Mouse (Mus musculus): ENCODE measurements around the gene Muc13. TPM values are rescaled to one million over a fixed set of nuclear protein-coding genes. Genes with fewer than 3 reads are reported as not detected.

Gene Muc13
- polyA plus RNA-seq, 1 experiment from 2014 or later, result 37.0 TPM

- H3K4me1 ChIP-seq (ENCODE audit: control insufficient read depth, insufficient read depth, low read length), result peaks cover 4% of the 10 kb centered on the region; the same call in 1 of the 2 replicates
- no peak overlapping the region for H3K4me3 ChIP-seq (replicated peaks; ENCODE audit: low read length)
- no peaks in the 10 kb centered on the region for H3K36me3 ChIP-seq (ENCODE audit: control insufficient read depth, insufficient read depth, low read length)
- no peak overlapping the region for H3K9ac ChIP-seq (ENCODE audit: low read length)
- H3K4me2 ChIP-seq (ENCODE audit: low read depth, low read length), result no peak overlapping the region
- H3K9me3 ChIP-seq (replicated peaks; ENCODE audit: control insufficient read depth, low read length), result no peaks in the 10 kb centered on the region
- no peak overlapping the region for H3K27ac ChIP-seq (ENCODE audit: low read length)
- no peaks in the 10 kb centered on the region for H3K27me3 ChIP-seq (ENCODE audit: control insufficient read depth, insufficient read depth, low read length)
- no peak for ATAC-seq (ENCODE audit: insufficient read depth, low FRiP score)
- WGBS, result 64% methylated on average over 7 of the region's 7 CpGs
These were observed 16.9 kb upstream of the Muc13 start for GRCm38 (mm10) chr16:33776766-33777529.

DNA sequence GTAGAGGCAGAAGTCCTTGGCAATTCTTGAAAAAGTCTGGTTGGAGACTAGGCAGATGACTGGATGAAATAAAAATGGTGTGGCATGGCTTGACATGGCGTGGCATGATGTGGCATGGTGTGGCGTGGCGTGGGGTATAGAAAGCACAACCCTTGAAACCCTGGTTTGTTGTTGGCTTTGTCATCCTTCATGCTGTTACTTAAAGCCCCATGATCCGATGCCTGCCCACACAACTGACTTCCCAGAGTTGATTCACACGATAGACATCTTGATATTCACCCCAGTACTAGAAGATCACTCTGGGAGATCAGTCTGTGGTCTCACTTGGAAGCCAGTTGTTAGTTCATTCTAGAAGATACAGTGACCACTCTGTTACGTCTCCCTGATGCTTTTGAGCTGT is 16.2 kb upstream of the Muc13 start:
- Histone ChIP-seq H3K4me1 (ENCODE audit: control insufficient read depth, insufficient read depth, low read length) (peaks cover 4% of the 10 kb centered on the region; the same call in 1 of the 2 replicates), H3K36me3 (ENCODE audit: control insufficient read depth, insufficient read depth, low read length) (no peaks in the 10 kb centered on the region), H3K4me3 (replicated peaks; ENCODE audit: low read length) (no peak overlapping the region), H3K9ac (ENCODE audit: low read length) (no peak overlapping the region), H3K4me2 (ENCODE audit: low read depth, low read length) (no peak overlapping the region), H3K27me3 (ENCODE audit: control insufficient read depth, insufficient read depth, low read length) (no peaks in the 10 kb centered on the region), H3K9me3 (replicated peaks; ENCODE audit: control insufficient read depth, low read length) (no peaks in the 10 kb centered on the region), H3K27ac (ENCODE audit: low read length) (no peak overlapping the region)
- 81% methylated on average over 6 of the region's 6 CpGs for WGBS
- no peak for ATAC-seq (ENCODE audit: insufficient read depth, low FRiP score)

- Histone ChIP-seq H3K27ac (ENCODE audit: low read length) (peak overlapping the region; percentile 15; the same call in 1 of the 2 replicates), H3K36me3 (ENCODE audit: control insufficient read depth, insufficient read depth, low read length) (no peaks in the 10 kb centered on the region), H3K4me1 (ENCODE audit: control insufficient read depth, insufficient read depth, low read length) (no peaks in the 10 kb centered on the region), H3K9me3 (replicated peaks; ENCODE audit: control insufficient read depth, low read length) (no peaks in the 10 kb centered on the region), H3K4me3 (replicated peaks; ENCODE audit: low read length) (no peak overlapping the region), H3K4me2 (ENCODE audit: low read depth, low read length) (no peak overlapping the region), H3K27me3 (ENCODE audit: control insufficient read depth, insufficient read depth, low read length) (no peaks in the 10 kb centered on the region), H3K9ac (ENCODE audit: low read length) (no peak overlapping the region)
- WGBS, result 64% methylated on average over 5 of the region's 5 CpGs
- no peak for ATAC-seq (ENCODE audit: insufficient read depth, low FRiP score)
These were observed 11.8 kb upstream of the Muc13 start for GRCm38 (mm10) chr16:33781789-33782728.

- Histone ChIP-seq H3K4me3 (replicated peaks; ENCODE audit: low read length) (no peak overlapping the region), H3K27me3 (ENCODE audit: control insufficient read depth, insufficient read depth, low read length) (no peaks in the 10 kb centered on the region), H3K4me1 (ENCODE audit: control insufficient read depth, insufficient read depth, low read length) (no peaks in the 10 kb centered on the region), H3K4me2 (ENCODE audit: low read depth, low read length) (no peak overlapping the region), H3K36me3 (ENCODE audit: control insufficient read depth, insufficient read depth, low read length) (no peaks in the 10 kb centered on the region), H3K27ac (ENCODE audit: low read length) (no peak overlapping the region), H3K9me3 (replicated peaks; ENCODE audit: control insufficient read depth, low read length) (no peaks in the 10 kb centered on the region), H3K9ac (ENCODE audit: low read length) (no peak overlapping the region)
- no peak for ATAC-seq (ENCODE audit: insufficient read depth, low FRiP score)
- WGBS, result 76% methylated on average over 1 of the region's 1 CpGs
These were observed 11.1 kb upstream of the Muc13 start for GRCm38 (mm10) chr16:33782729-33783091.

DNA sequence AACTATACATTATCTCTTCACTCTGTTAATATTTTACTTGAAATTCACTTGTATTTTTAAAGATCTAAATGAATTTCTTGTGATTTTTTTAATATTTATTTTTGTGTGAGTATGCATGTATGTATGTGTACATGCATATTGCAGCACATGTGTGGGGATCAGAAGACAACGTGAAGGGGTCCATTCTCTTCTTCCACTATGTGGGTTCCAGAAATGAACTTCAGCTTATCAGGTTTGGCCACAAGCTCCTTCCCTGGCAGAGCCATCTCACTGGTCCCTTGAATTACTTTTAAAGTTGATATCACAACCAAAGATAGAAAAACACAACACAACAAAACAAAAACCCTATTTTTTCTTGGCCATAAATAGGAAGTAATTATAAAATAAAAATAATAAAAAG is 9.3 kb upstream of the Muc13 start:
- Histone ChIP-seq H3K36me3 (ENCODE audit: control insufficient read depth, insufficient read depth, low read length) (no peaks in the 10 kb centered on the region), H3K27ac (ENCODE audit: low read length) (no peak overlapping the region), H3K9me3 (replicated peaks; ENCODE audit: control insufficient read depth, low read length) (no peaks in the 10 kb centered on the region), H3K4me2 (ENCODE audit: low read depth, low read length) (no peak overlapping the region), H3K4me3 (replicated peaks; ENCODE audit: low read length) (no peak overlapping the region), H3K27me3 (ENCODE audit: control insufficient read depth, insufficient read depth, low read length) (no peaks in the 10 kb centered on the region), H3K4me1 (ENCODE audit: control insufficient read depth, insufficient read depth, low read length) (no peaks in the 10 kb centered on the region), H3K9ac (ENCODE audit: low read length) (no peak overlapping the region)
- 69% methylated on average over 1 of the region's 1 CpGs for WGBS
- no peak for ATAC-seq (ENCODE audit: insufficient read depth, low FRiP score)

- no peak for ATAC-seq (ENCODE audit: insufficient read depth, low FRiP score)
- Histone ChIP-seq H3K27me3 (ENCODE audit: control insufficient read depth, insufficient read depth, low read length) (no peaks in the 10 kb centered on the region), H3K27ac (ENCODE audit: low read length) (peak overlapping the region; percentile 62; the same call in 1 of the 2 replicates), H3K4me1 (ENCODE audit: control insufficient read depth, insufficient read depth, low read length) (no peaks in the 10 kb centered on the region), H3K4me2 (ENCODE audit: low read depth, low read length) (no peak overlapping the region), H3K9me3 (replicated peaks; ENCODE audit: control insufficient read depth, low read length) (no peaks in the 10 kb centered on the region), H3K36me3 (ENCODE audit: control insufficient read depth, insufficient read depth, low read length) (no peaks in the 10 kb centered on the region), H3K4me3 (replicated peaks; ENCODE audit: low read length) (no peak overlapping the region), H3K9ac (ENCODE audit: low read length) (no peak overlapping the region)
- 52% methylated on average over 8 of the region's 8 CpGs for WGBS
These were observed 8.6 kb upstream of the Muc13 start for GRCm38 (mm10) chr16:33785092-33785704.

DNA sequence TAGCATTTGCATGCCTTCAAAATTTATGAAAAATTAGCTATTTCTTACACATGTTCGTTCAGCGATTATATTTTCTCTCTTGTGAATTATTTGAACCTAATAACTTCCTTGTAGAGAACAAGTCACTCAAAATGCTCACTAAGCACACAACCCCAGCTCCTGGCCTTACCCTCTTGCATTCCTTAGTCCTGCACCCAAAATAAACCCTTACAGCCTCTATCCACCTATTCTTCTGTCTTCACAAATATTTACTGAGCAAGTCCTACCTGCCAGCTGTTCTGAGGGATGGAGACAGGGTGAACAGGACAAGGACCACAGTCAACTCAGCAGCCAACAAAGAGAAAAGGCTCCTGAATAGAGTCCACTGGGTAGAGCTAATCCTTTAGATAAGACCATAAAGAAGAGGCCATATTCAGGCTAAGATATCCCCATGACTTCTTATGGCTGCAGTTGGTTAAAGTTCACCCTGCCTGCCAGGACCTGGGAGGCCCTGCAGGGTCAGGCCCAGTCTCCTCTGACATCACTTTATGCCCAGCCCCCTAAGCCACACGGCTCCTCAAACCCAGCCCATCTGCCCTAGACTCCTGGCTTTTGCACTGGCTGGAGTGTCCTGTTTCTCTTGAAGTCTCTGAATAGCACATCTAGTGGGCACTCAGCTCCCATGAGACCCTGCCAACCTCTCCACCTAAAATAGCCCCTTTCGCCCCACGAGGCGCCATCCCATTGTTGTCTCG is 7.0 kb upstream of the Muc13 start:
- peak overlapping the region; percentile 77 for H3K27ac ChIP-seq (ENCODE audit: low read length)
- WGBS, result 64% methylated on average over 7 of the region's 7 CpGs

DNA sequence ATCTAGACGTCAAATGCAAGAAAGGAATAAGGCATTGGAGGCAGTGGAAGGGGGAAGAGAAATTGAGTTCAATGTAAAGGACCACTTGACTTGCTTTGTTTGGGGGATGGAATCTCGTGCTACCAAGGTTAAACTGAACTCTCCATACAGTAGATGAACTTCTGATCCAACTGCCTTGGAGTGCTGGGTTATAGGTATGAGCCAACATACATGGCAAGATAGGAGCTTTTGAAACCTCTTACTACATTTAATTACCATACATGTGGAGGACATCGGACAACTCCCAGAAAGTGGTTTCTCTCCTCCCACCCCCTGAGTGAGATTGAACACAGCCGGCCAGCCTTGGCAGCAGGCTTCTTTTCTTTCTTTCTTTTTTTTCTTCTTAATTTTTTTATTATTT is 1.3 kb downstream of the Muc13 start:
- no peak overlapping the region for H3K27ac ChIP-seq (ENCODE audit: low read length)
- no peak for ATAC-seq (ENCODE audit: insufficient read depth, low FRiP score)
- H3K4me3 ChIP-seq (replicated peaks; ENCODE audit: low read length), result peak overlapping the region; percentile 9; the same call in 1 of the 2 replicates
- no peaks in the 10 kb centered on the region for H3K36me3 ChIP-seq (ENCODE audit: control insufficient read depth, insufficient read depth, low read length)
- no peak overlapping the region for H3K4me2 ChIP-seq (ENCODE audit: low read depth, low read length)
- 56% methylated on average over 4 of the region's 4 CpGs for WGBS
- no peaks in the 10 kb centered on the region for H3K9me3 ChIP-seq (replicated peaks; ENCODE audit: control insufficient read depth, low read length)
- H3K4me1 ChIP-seq (ENCODE audit: control insufficient read depth, insufficient read depth, low read length), result no peaks in the 10 kb centered on the region
- H3K9ac ChIP-seq (ENCODE audit: low read length), result no peak overlapping the region
- H3K27me3 ChIP-seq (ENCODE audit: control insufficient read depth, insufficient read depth, low read length), result no peaks in the 10 kb centered on the region

More for the DNA sequence above, 7.0 kb upstream of the Muc13 start:
- Histone ChIP-seq H3K4me1 (ENCODE audit: control insufficient read depth, insufficient read depth, low read length) (no peaks in the 10 kb centered on the region), H3K9me3 (replicated peaks; ENCODE audit: control insufficient read depth, low read length) (no peaks in the 10 kb centered on the region), H3K27me3 (ENCODE audit: control insufficient read depth, insufficient read depth, low read length) (no peaks in the 10 kb centered on the region), H3K9ac (ENCODE audit: low read length) (no peak overlapping the region), H3K36me3 (ENCODE audit: control insufficient read depth, insufficient read depth, low read length) (no peaks in the 10 kb centered on the region), H3K4me2 (ENCODE audit: low read depth, low read length) (no peak overlapping the region), H3K4me3 (replicated peaks; ENCODE audit: low read length) (no peak overlapping the region)
- ATAC-seq (ENCODE audit: insufficient read depth, low FRiP score), result peak; percentile 86
